Mouse (Mus musculus) forebrain, embryonic 15.5 days (tissue): ENCODE data around the gene Aox3. TPM values are rescaled to one million over a fixed set of nuclear protein-coding genes. Genes with fewer than 3 reads are reported as not detected.

Source experiments
- ATAC-seq: fragments of 200-750 bp; cut with Nextera tagmentation; replicated peaks from 2 replicates; pipeline ENCODE4 v1.8.0; 2017; ENCODE audit warnings: mild to moderate bottlenecking, moderate TSS enrichment, moderate library complexity
- H3K27ac ChIP-seq: fragments of 300-500 bp; sonication (generic); replicated peaks from 2 replicates; pipeline ENCODE4 v1.5.1; 2015; ENCODE audit warnings: mild to moderate bottlenecking, inconsistent platforms
- H3K27me3 ChIP-seq: fragments of 300-500 bp; sonication (generic); 2 replicates; pipeline ENCODE4 v1.6.1; 2015; ENCODE audit warnings: inconsistent platforms
- H3K36me3 ChIP-seq: fragments of 300-500 bp; sonication (generic); 2 replicates; pipeline ENCODE4 v1.6.1; 2015; ENCODE audit warnings: mild to moderate bottlenecking, inconsistent platforms
- H3K4me1 ChIP-seq: fragments of 300-500 bp; sonication (generic); 2 replicates; pipeline ENCODE4 v1.6.1; 2015; ENCODE audit warnings: inconsistent platforms
- H3K4me2 ChIP-seq: fragments of 300-500 bp; sonication (generic); replicated peaks from 2 replicates; pipeline ENCODE4 v1.6.1; 2015; ENCODE audit warnings: mild to moderate bottlenecking, inconsistent platforms
- H3K4me3 ChIP-seq: fragments of 300-500 bp; sonication (generic); 2 replicates; pipeline ENCODE4 v1.5.1; 2015; ENCODE audit warnings: mild to moderate bottlenecking, inconsistent platforms
- H3K9ac ChIP-seq: fragments of 300-500 bp; sonication (generic); replicated peaks from 2 replicates; pipeline ENCODE4 v1.6.1; 2015; ENCODE audit warnings: mild to moderate bottlenecking, inconsistent platforms
- H3K9me3 ChIP-seq: fragments of 300-500 bp; sonication (generic); 2 replicates; pipeline ENCODE4 v1.6.1; 2016; ENCODE audit warnings: inconsistent platforms
- WGBS: fragments of 180-500 bp; shearing (Covaris S2); methylation state at CpG from one replicate; pipeline ENCODE4 v1.1.7; 2015; ENCODE audit warnings: mixed read lengths; 5-methylcytosine and 5-hydroxymethylcytosine counted together
- polyA plus RNA-seq: library from polyadenylated mRNA; unstranded; fragments of >200 nt; fragmentation: Nextera tagmentation; extraction: Ambion mirVana; gene quantifications from 2 replicates; pipeline ENCODE4 v1.2.1, GENCODE M21; 2015

The Aox3 gene
- polyA plus RNA-seq, 1 experiment from 2014 or later: 0.38 TPM

DNA sequence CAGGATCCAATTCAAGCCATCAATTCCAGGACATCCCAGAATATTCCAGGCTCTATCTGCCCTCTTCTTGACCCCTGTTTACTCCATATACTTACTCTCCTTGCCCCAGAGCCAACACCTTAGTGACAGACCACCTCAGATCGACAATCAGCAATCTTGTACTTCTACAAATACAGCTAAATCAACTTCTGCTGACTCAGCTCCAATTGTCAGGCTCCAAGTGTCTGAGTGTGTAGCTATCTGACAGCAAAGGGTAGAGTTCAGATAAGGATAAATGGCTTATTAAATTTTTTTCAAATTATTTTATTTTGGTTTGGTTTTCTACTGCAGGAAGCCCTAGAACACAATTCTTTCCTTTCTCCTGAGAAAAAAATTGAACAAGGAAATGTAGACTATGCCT, 135.6 kb downstream of the Aox3 start:
- H3K4me3 ChIP-seq: no peak overlapping the region
- H3K9me3 ChIP-seq: no peaks in the 10 kb centered on the region
- no peaks in the 10 kb centered on the region for H3K4me1 ChIP-seq
- no peak overlapping the region for H3K4me2 ChIP-seq
- no peak for ATAC-seq
- no peaks in the 10 kb centered on the region for H3K36me3 ChIP-seq
- 81% methylated on average over 1 of the region's 1 CpGs for WGBS
- no peaks in the 10 kb centered on the region for H3K27me3 ChIP-seq
- no peak overlapping the region for H3K27ac ChIP-seq
- no peak overlapping the region for H3K9ac ChIP-seq

Other genes with a start within 250 kb of the Aox3 start
- 9.5 and 10.1 TPM in 2 replicates for gene Sgo2a, start 117.2 kb upstream of the Aox3 start, polyA plus RNA-seq
- gene Kctd18, start 94.2 kb upstream of the Aox3 start, polyA plus RNA-seq: 30.0 and 30.7 TPM in 2 replicates
- gene Aox1, start 83.2 kb upstream of the Aox3 start, polyA plus RNA-seq: 0.24 and 0.27 TPM in 2 replicates
- gene Aox4, start 97.3 kb downstream of the Aox3 start, polyA plus RNA-seq: 1.1 and 1.3 TPM in 2 replicates
- gene Aox2, start 165.2 kb downstream of the Aox3 start, polyA plus RNA-seq: not detected in 2 replicates